Mouse (Mus musculus) stomach, embryonic 14.5 days (tissue): ENCODE data around the gene Nrap. TPM values are rescaled to one million over a fixed set of nuclear protein-coding genes. Genes with fewer than 3 reads are reported as not detected.

Source experiments
- ATAC-seq: fragments of 200-750 bp; cut with Nextera tagmentation; 2 replicates; pipeline ENCODE4 v1.8.0; 2017; ENCODE audit warnings: low read depth, moderate TSS enrichment; ENCODE audit not compliant: insufficient number of reproducible peaks, insufficient read depth, low FRiP score
- H3K27ac ChIP-seq: fragments of 300-500 bp; sonication (generic); 2 replicates; pipeline ENCODE4 v1.5.1; 2014; ENCODE audit warnings: mild to moderate bottlenecking, low read length, moderate library complexity, mixed read lengths
- H3K27me3 ChIP-seq: fragments of 300-500 bp; sonication (generic); 2 replicates; pipeline ENCODE4 v1.6.1; 2014; ENCODE audit warnings: low read length, control low read depth, mixed read lengths; ENCODE audit not compliant: control insufficient read depth, insufficient read depth
- H3K36me3 ChIP-seq: fragments of 300-500 bp; sonication (generic); 2 replicates; pipeline ENCODE4 v1.6.1; 2014; ENCODE audit warnings: mild to moderate bottlenecking, control low read depth, low read length, moderate library complexity, mixed read lengths; ENCODE audit not compliant: control insufficient read depth, insufficient read depth
- H3K4me1 ChIP-seq: fragments of 300-500 bp; sonication (generic); 2 replicates; pipeline ENCODE4 v1.6.1; 2014; ENCODE audit warnings: low read length, control low read depth, mixed read lengths; ENCODE audit not compliant: control insufficient read depth, insufficient read depth
- H3K4me2 ChIP-seq: fragments of 300-500 bp; sonication (generic); replicated peaks from 2 replicates; pipeline ENCODE4 v1.6.1; 2014; ENCODE audit warnings: low read depth, low read length, control low read depth
- H3K4me3 ChIP-seq: fragments of 300-500 bp; sonication (generic); 2 replicates; pipeline ENCODE4 v1.5.1; 2014; ENCODE audit warnings: low read depth, low read length, control low read depth
- H3K9ac ChIP-seq: fragments of 300-500 bp; sonication (generic); replicated peaks from 2 replicates; pipeline ENCODE4 v1.6.1; 2014; ENCODE audit warnings: low read depth, mild to moderate bottlenecking, control low read depth, low read length, moderate library complexity, mixed read lengths
- H3K9me3 ChIP-seq: fragments of 300-500 bp; sonication (generic); 2 replicates; pipeline ENCODE4 v1.6.1; 2016; ENCODE audit warnings: low read depth, low read length, control low read depth; ENCODE audit not compliant: control insufficient read depth
- WGBS: fragments of 180-500 bp; shearing (Covaris S2); extraction: QIAGEN DNeasy Blood & Tissue Kit; methylation state at CpG from one replicate; pipeline ENCODE4 v1.1.7; 2014; 5-methylcytosine and 5-hydroxymethylcytosine counted together
- polyA plus RNA-seq: library from polyadenylated mRNA; unstranded; fragments of >200 nt; fragmentation: Nextera tagmentation; extraction: Ambion mirVana; gene quantifications from 2 replicates; pipeline ENCODE4 v1.2.1, GENCODE M21; 2014

Nrap gene
- polyA plus RNA-seq, 1 experiment from 2014 or later, result 0.26 TPM

GRCm38 (mm10) chr19:56326243-56326855 lies 63.5 kb downstream of the Nrap start:
- H3K9me3 ChIP-seq, result no peaks in the 10 kb centered on the region
- ATAC-seq, result no peak
- H3K27ac ChIP-seq, result no peak overlapping the region
- H3K4me2 ChIP-seq, result no peak overlapping the region
- H3K36me3 ChIP-seq, result no peaks in the 10 kb centered on the region
- peaks cover 5% of the 10 kb centered on the region; the same call in 1 of the 2 replicates for H3K4me1 ChIP-seq
- H3K9ac ChIP-seq, result no peak overlapping the region
- H3K27me3 ChIP-seq, result no peaks in the 10 kb centered on the region
- H3K4me3 ChIP-seq, result no peak overlapping the region
- 66% methylated on average over 21 of the region's 21 CpGs for WGBS

- H3K4me3 ChIP-seq, result no peak overlapping the region
- 62% methylated on average over 10 of the region's 10 CpGs for WGBS
- no peaks in the 10 kb centered on the region for H3K9me3 ChIP-seq
- H3K9ac ChIP-seq, result no peak overlapping the region
- H3K4me1 ChIP-seq, result peaks cover 5% of the 10 kb centered on the region; the same call in 1 of the 2 replicates
- H3K27me3 ChIP-seq, result no peaks in the 10 kb centered on the region
- H3K36me3 ChIP-seq, result no peaks in the 10 kb centered on the region
- ATAC-seq, result no peak
- no peak overlapping the region for H3K27ac ChIP-seq
- no peak overlapping the region for H3K4me2 ChIP-seq
Observed at GRCm38 (mm10) chr19:56325676-56326075, 64.2 kb downstream of the Nrap start.

- peaks cover 8% of the 10 kb centered on the region; the same call in 1 of the 2 replicates for H3K4me1 ChIP-seq
- no peak overlapping the region for H3K4me2 ChIP-seq
- H3K9ac ChIP-seq, result no peak overlapping the region
- no peak for ATAC-seq
- H3K36me3 ChIP-seq, result no peaks in the 10 kb centered on the region
- no peaks in the 10 kb centered on the region for H3K27me3 ChIP-seq
- H3K4me3 ChIP-seq, result no peak overlapping the region
- no peaks in the 10 kb centered on the region for H3K9me3 ChIP-seq
- H3K27ac ChIP-seq, result no peak overlapping the region
- 87% methylated on average over 12 of the region's 12 CpGs for WGBS
Observed at GRCm38 (mm10) chr19:56321303-56321920, 68.4 kb downstream of the Nrap start.

- Histone ChIP-seq H3K4me1 (0 out of 2 replicates have a peak, but pooled peaks cover 2% of the 10 kb centered on the region), H3K9ac (no peak overlapping the region), H3K27ac (no peak overlapping the region), H3K4me3 (no peak overlapping the region), H3K4me2 (peak overlapping the region; percentile 7; the same call in 1 of the 2 replicates), H3K9me3 (no peaks in the 10 kb centered on the region), H3K27me3 (no peaks in the 10 kb centered on the region), H3K36me3 (no peaks in the 10 kb centered on the region)
- WGBS, result 18% methylated on average over 26 of the region's 26 CpGs
- no peak for ATAC-seq
Observed at GRCm38 (mm10) chr19:56320186-56320860, 69.5 kb downstream of the Nrap start.

- Histone ChIP-seq H3K27me3 (no peaks in the 10 kb centered on the region), H3K9ac (no peak overlapping the region), H3K27ac (no peak overlapping the region), H3K4me3 (no peak overlapping the region), H3K4me1 (0 out of 2 replicates have a peak, but pooled peaks cover 2% of the 10 kb centered on the region), H3K9me3 (no peaks in the 10 kb centered on the region), H3K36me3 (no peaks in the 10 kb centered on the region), H3K4me2 (no peak overlapping the region)
- ATAC-seq, result no peak
- 82% methylated on average over 6 of the region's 6 CpGs for WGBS
Observed at GRCm38 (mm10) chr19:56319629-56320028, 70.2 kb downstream of the Nrap start.

- 91% methylated on average over 7 of the region's 7 CpGs for WGBS
Observed at GRCm38 (mm10) chr19:56319219-56319618, 70.6 kb downstream of the Nrap start.

GRCm38 (mm10) chr19:56316531-56316930 lies 73.3 kb downstream of the Nrap start:
- no peaks in the 10 kb centered on the region for H3K9me3 ChIP-seq
- H3K27ac ChIP-seq, result no peak overlapping the region
- H3K4me1 ChIP-seq, result 0 out of 2 replicates have a peak, but pooled peaks cover 2% of the 10 kb centered on the region
- no peak overlapping the region for H3K4me3 ChIP-seq
- H3K36me3 ChIP-seq, result no peaks in the 10 kb centered on the region
- no peak overlapping the region for H3K9ac ChIP-seq
- 76% methylated on average over 3 of the region's 3 CpGs for WGBS
- no peak for ATAC-seq
- no peaks in the 10 kb centered on the region for H3K27me3 ChIP-seq
- no peak overlapping the region for H3K4me2 ChIP-seq

More at GRCm38 (mm10) chr19:56319219-56319618, 70.6 kb downstream of the Nrap start:
- Histone ChIP-seq H3K36me3 (no peaks in the 10 kb centered on the region), H3K9me3 (no peaks in the 10 kb centered on the region), H3K4me1 (0 out of 2 replicates have a peak, but pooled peaks cover 2% of the 10 kb centered on the region), H3K9ac (no peak overlapping the region), H3K27ac (no peak overlapping the region), H3K4me3 (no peak overlapping the region), H3K27me3 (no peaks in the 10 kb centered on the region), H3K4me2 (no peak overlapping the region)
- ATAC-seq, result no peak

- Histone ChIP-seq H3K4me1 (0 out of 2 replicates have a peak, but pooled peaks cover 3% of the 10 kb centered on the region), H3K9me3 (no peaks in the 10 kb centered on the region), H3K9ac (no peak overlapping the region), H3K27ac (no peak overlapping the region), H3K36me3 (no peaks in the 10 kb centered on the region), H3K27me3 (no peaks in the 10 kb centered on the region), H3K4me2 (no peak overlapping the region), H3K4me3 (no peak overlapping the region)
- WGBS, result 51% methylated on average over 11 of the region's 11 CpGs
- ATAC-seq, result no peak
Observed at GRCm38 (mm10) chr19:56300835-56301234, 89.0 kb downstream of the Nrap start.
